Mouse (Mus musculus) forebrain, embryonic 16.5 days (tissue): ENCODE data around the gene Bcl3. TPM values are rescaled to one million over a fixed set of nuclear protein-coding genes. Genes with fewer than 3 reads are reported as not detected.

ENCODE experiments used
- ATAC-seq: fragments of 200-750 bp; cut with Nextera tagmentation; 2 replicates; pipeline ENCODE4 v1.8.0; 2017; ENCODE audit warnings: mild to moderate bottlenecking, moderate library complexity
- H3K27ac ChIP-seq: fragments of 300-500 bp; sonication (generic); 2 replicates; pipeline ENCODE4 v1.5.1; 2014; ENCODE audit warnings: low read length, control low read depth
- H3K27me3 ChIP-seq: fragments of 300-500 bp; sonication (generic); replicated peaks from 2 replicates; pipeline ENCODE4 v1.6.1; 2014; ENCODE audit warnings: low read length; ENCODE audit not compliant: control insufficient read depth, insufficient read depth
- H3K36me3 ChIP-seq: fragments of 300-500 bp; sonication (generic); 2 replicates; pipeline ENCODE4 v1.6.1; 2014; ENCODE audit not compliant: control insufficient read depth, insufficient read depth
- H3K4me1 ChIP-seq: fragments of 300-500 bp; sonication (generic); replicated peaks from 2 replicates; pipeline ENCODE4 v1.6.1; 2014; ENCODE audit warnings: low read length; ENCODE audit not compliant: control insufficient read depth, insufficient read depth
- H3K4me2 ChIP-seq: fragments of 300-500 bp; sonication (generic); 2 replicates; pipeline ENCODE4 v1.6.1; 2014; ENCODE audit warnings: mild to moderate bottlenecking, low read length, control low read depth
- H3K4me3 ChIP-seq: fragments of 300-500 bp; sonication (generic); replicated peaks from 2 replicates; pipeline ENCODE4 v1.5.1; 2014; ENCODE audit warnings: mild to moderate bottlenecking, low read length, control low read depth
- H3K9ac ChIP-seq: fragments of 300-500 bp; sonication (generic); replicated peaks from 2 replicates; pipeline ENCODE4 v1.6.1; 2014; ENCODE audit warnings: low read depth, low read length, control low read depth
- H3K9me3 ChIP-seq: fragments of 300-500 bp; sonication (generic); 2 replicates; pipeline ENCODE4 v1.6.1; 2016; ENCODE audit warnings: low read length; ENCODE audit not compliant: control insufficient read depth
- WGBS: fragments of 180-500 bp; shearing (Covaris S2); extraction: QIAGEN DNeasy Blood & Tissue Kit; methylation state at CpG from one replicate; pipeline ENCODE4 v1.1.7; 2014; 5-methylcytosine and 5-hydroxymethylcytosine counted together
- polyA plus RNA-seq: library from polyadenylated mRNA; unstranded; fragments of >200 nt; fragmentation: Nextera tagmentation; extraction: Ambion mirVana; gene quantifications from 2 replicates; pipeline ENCODE4 v1.2.1, GENCODE M21; 2015

The Bcl3 gene
- polyA plus RNA-seq, 1 experiment from 2014 or later = 0.92 TPM

DNA sequence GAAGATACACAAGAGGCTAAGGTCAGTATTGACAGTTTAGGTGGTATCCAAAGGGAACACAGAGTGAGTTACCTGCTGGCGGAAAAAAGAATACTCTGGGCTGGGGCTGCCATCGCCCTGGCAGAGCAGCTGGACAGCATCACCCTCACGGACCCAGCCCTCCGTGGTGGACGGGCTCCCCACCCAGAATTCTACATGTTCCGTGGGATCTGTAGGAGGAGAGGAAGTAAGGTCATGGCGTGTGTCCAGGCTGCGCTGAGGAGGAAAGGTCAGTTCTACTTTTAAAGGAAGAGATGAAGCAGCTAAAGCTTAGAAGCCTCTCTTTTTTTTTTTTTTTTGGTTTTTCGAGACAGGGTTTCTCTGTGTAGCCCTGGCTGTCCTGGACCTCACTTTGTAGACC lies 58.0 kb downstream of the Bcl3 start:
- H3K9me3 ChIP-seq = no peaks in the 10 kb centered on the region
- H3K36me3 ChIP-seq = no peaks in the 10 kb centered on the region
- ATAC-seq = no peak
- no peak overlapping the region for H3K9ac ChIP-seq
- H3K4me1 ChIP-seq = no peaks in the 10 kb centered on the region
- no peak overlapping the region for H3K4me2 ChIP-seq
- 96% methylated on average over 8 of the region's 9 CpGs for WGBS
- H3K27me3 ChIP-seq = peaks cover 7% of the 10 kb centered on the region
- H3K4me3 ChIP-seq = no peak overlapping the region
- H3K27ac ChIP-seq = no peak overlapping the region

- Histone ChIP-seq H3K4me1 (no peaks in the 10 kb centered on the region), H3K36me3 (no peaks in the 10 kb centered on the region), H3K4me2 (no peak overlapping the region), H3K9me3 (no peaks in the 10 kb centered on the region), H3K27ac (no peak overlapping the region), H3K9ac (no peak overlapping the region), H3K4me3 (no peak overlapping the region), H3K27me3 (peaks cover under 1% of the 10 kb centered on the region; the same call in 1 of the 2 replicates)
- no peak for ATAC-seq
- 88% methylated on average over 13 of the region's 13 CpGs for WGBS
Measured at GRCm38 (mm10) chr7:19763829-19764477, 58.6 kb downstream of the Bcl3 start.

DNA sequence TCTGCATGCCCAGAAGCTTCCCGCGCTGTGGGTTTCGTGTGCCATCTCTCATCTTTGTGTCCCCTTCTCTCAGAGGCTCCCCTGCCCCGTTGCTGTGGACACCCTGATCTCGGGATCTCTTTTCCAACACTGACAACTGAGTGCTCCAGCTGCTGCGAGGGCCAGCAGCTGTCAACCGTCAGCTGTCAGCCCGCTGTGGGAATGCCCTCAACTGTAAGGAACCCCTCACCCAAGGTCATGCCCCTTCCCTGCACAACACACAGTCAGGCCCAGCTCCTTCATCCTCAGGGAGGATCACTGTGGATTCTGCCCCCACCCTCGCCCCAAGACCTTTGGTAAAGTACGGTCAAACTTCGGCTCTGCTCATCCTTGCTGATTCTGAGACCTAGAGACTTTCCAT lies 60.3 kb downstream of the Bcl3 start:
- Histone ChIP-seq H3K4me3 (no peak overlapping the region), H3K27me3 (no peaks in the 10 kb centered on the region), H3K4me1 (no peaks in the 10 kb centered on the region), H3K36me3 (no peaks in the 10 kb centered on the region), H3K9me3 (no peaks in the 10 kb centered on the region), H3K4me2 (no peak overlapping the region), H3K27ac (no peak overlapping the region), H3K9ac (no peak overlapping the region)
- WGBS = 90% methylated on average over 11 of the region's 11 CpGs
- no peak for ATAC-seq

DNA sequence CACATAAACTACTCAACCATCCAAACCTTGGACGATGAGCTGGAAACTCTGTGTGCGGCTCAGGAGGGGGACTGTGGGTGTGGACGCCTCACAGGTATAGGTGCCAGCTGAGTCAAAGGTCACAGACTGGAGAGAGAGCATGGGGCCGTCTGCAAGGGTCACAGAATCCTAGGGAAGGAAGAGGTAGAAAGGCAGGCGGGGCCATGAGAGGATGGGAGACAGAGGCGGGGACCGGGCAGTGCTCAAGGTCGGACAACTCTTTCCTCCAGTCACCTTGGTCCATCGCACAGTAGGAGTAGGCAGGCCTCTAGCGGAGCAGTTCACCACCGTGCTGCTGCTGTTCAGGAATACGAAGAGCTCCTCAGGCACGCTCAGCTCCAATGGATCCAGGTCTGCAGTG lies 62.5 kb downstream of the Bcl3 start:
- ATAC-seq = no peak
- 91% methylated on average over 13 of the region's 13 CpGs for WGBS
- no peaks in the 10 kb centered on the region for H3K27me3 ChIP-seq

GRCm38 (mm10) chr7:19758623-19759022 lies 63.9 kb downstream of the Bcl3 start:
- no peak overlapping the region for H3K4me3 ChIP-seq
- no peaks in the 10 kb centered on the region for H3K27me3 ChIP-seq
- H3K9me3 ChIP-seq = no peaks in the 10 kb centered on the region
- no peaks in the 10 kb centered on the region for H3K4me1 ChIP-seq
- H3K9ac ChIP-seq = no peak overlapping the region
- no peak overlapping the region for H3K27ac ChIP-seq
- ATAC-seq = no peak
- WGBS = 90% methylated on average over 13 of the region's 13 CpGs
- no peaks in the 10 kb centered on the region for H3K36me3 ChIP-seq
- no peak overlapping the region for H3K4me2 ChIP-seq

More for the DNA sequence above, 62.5 kb downstream of the Bcl3 start:
- Histone ChIP-seq H3K4me3 (no peak overlapping the region), H3K4me1 (no peaks in the 10 kb centered on the region), H3K9me3 (no peaks in the 10 kb centered on the region), H3K4me2 (no peak overlapping the region), H3K36me3 (no peaks in the 10 kb centered on the region), H3K9ac (no peak overlapping the region), H3K27ac (no peak overlapping the region)

Other genes with a start within 250 kb of the Bcl3 start
- gene Zfp296, start 245.5 kb downstream of the Bcl3 start, polyA plus RNA-seq = 0.26 TPM in 1 of 2 replicates, not detected in the other
- 120 and 124 TPM in 2 replicates for gene Gemin7, start 245.2 kb downstream of the Bcl3 start, polyA plus RNA-seq
- 57.2 and 57.6 TPM in 2 replicates for gene Clasrp, start 218.3 kb downstream of the Bcl3 start, polyA plus RNA-seq
- 3.9 and 4.5 TPM in 2 replicates for gene Relb, start 193.3 kb downstream of the Bcl3 start, polyA plus RNA-seq
- 91.2 and 92.5 TPM in 2 replicates for gene Clptm1, start 157.7 kb downstream of the Bcl3 start, polyA plus RNA-seq
- gene Apoc2, start 144.8 kb downstream of the Bcl3 start, polyA plus RNA-seq = not detected in 2 replicates
- not detected in 2 replicates for gene Gm44805, start 141.3 kb downstream of the Bcl3 start, polyA plus RNA-seq
- not detected in 2 replicates for gene Apoc4, start 141.3 kb downstream of the Bcl3 start, polyA plus RNA-seq
- 0.58 and 1.8 TPM in 2 replicates for gene Apoc1, start 130.1 kb downstream of the Bcl3 start, polyA plus RNA-seq
- gene Apoe, start 123.6 kb downstream of the Bcl3 start, polyA plus RNA-seq = 269 and 326 TPM in 2 replicates
- gene Tomm40, start 107.3 kb downstream of the Bcl3 start, polyA plus RNA-seq = 109 TPM in 2 replicates
- gene Nectin2, start 72.3 kb downstream of the Bcl3 start, polyA plus RNA-seq = 42.3 and 48.4 TPM in 2 replicates
- 7.9 and 8.8 TPM in 2 replicates for gene Bcam, start 51.8 kb downstream of the Bcl3 start, polyA plus RNA-seq
- not detected in 2 replicates for gene Cblc, start 26.0 kb downstream of the Bcl3 start, polyA plus RNA-seq
- 8.8 and 11.8 TPM in 2 replicates for gene Gm19345, start 29.2 kb upstream of the Bcl3 start, polyA plus RNA-seq
- gene Ceacam16, start 38.5 kb upstream of the Bcl3 start, polyA plus RNA-seq = 0.46 and 0.77 TPM in 2 replicates
- not detected in 2 replicates for gene Ceacam19, start 65.2 kb upstream of the Bcl3 start, polyA plus RNA-seq
- gene Pvr, start 98.4 kb upstream of the Bcl3 start, polyA plus RNA-seq = 7.6 and 10.3 TPM in 2 replicates
- not detected in 2 replicates for gene Igsf23, start 128.0 kb upstream of the Bcl3 start, polyA plus RNA-seq
- not detected in 2 replicates for gene Ceacam20, start 142.6 kb upstream of the Bcl3 start, polyA plus RNA-seq
- not detected in 2 replicates for gene Nlrp9b, start 168.7 kb upstream of the Bcl3 start, polyA plus RNA-seq